Mouse (Mus musculus) embryonic facial prominence, embryonic 15.5 days (tissue): ENCODE measurements at regions not wholly inside any gene's neighbourhood (a gene's known extent, or its start where the extent isn't known, plus 50 kb on each side); places are given as distances from the start of the nearest gene placed in this dataset.

Experiments used
- ATAC-seq: fragments of 200-750 bp; cut with Nextera tagmentation; 2 replicates; pipeline ENCODE4 v1.8.0; 2017; ENCODE audit warnings: low read depth, moderate TSS enrichment; ENCODE audit not compliant: insufficient number of reproducible peaks, low FRiP score, low TSS enrichment
- H3K27ac ChIP-seq: fragments of 300-500 bp; sonication (generic); replicated peaks from 2 replicates; pipeline ENCODE4 v1.5.1; 2015; ENCODE audit warnings: mild to moderate bottlenecking, inconsistent platforms
- H3K27me3 ChIP-seq: fragments of 300-500 bp; sonication (generic); 2 replicates; pipeline ENCODE4 v1.6.1; 2015; ENCODE audit warnings: inconsistent platforms
- H3K36me3 ChIP-seq: fragments of 300-500 bp; sonication (generic); 2 replicates; pipeline ENCODE4 v1.6.1; 2015; ENCODE audit warnings: mild to moderate bottlenecking, inconsistent platforms
- H3K4me1 ChIP-seq: fragments of 300-500 bp; sonication (generic); 2 replicates; pipeline ENCODE4 v1.6.1; 2015; ENCODE audit warnings: inconsistent platforms
- H3K4me2 ChIP-seq: fragments of 300-500 bp; sonication (generic); replicated peaks from 2 replicates; pipeline ENCODE4 v1.6.1; 2015; ENCODE audit warnings: mild to moderate bottlenecking, inconsistent platforms
- H3K4me3 ChIP-seq: fragments of 300-500 bp; sonication (generic); replicated peaks from 2 replicates; pipeline ENCODE4 v1.5.1; 2015; ENCODE audit warnings: mild to moderate bottlenecking, inconsistent platforms
- H3K9ac ChIP-seq: fragments of 300-500 bp; sonication (generic); 2 replicates; pipeline ENCODE4 v1.6.1; 2015; ENCODE audit warnings: inconsistent platforms
- H3K9me3 ChIP-seq: fragments of 300-500 bp; sonication (generic); replicated peaks from 2 replicates; pipeline ENCODE4 v1.6.1; 2016; ENCODE audit warnings: inconsistent platforms
- WGBS: fragments of 180-500 bp; shearing (Covaris S2); methylation state at CpG from one replicate; pipeline ENCODE4 v1.1.7; 2015; 5-methylcytosine and 5-hydroxymethylcytosine counted together

GRCm38 (mm10) chr11:31810011-31810786, 61.8 kb upstream of the Cpeb4 start:
- no peaks in the 10 kb centered on the region for H3K9me3 ChIP-seq
- no peak overlapping the region for H3K4me2 ChIP-seq
- H3K4me3 ChIP-seq, result no peak overlapping the region
- no peak overlapping the region for H3K27ac ChIP-seq
- no peaks in the 10 kb centered on the region for H3K27me3 ChIP-seq
- peaks cover 7% of the 10 kb centered on the region; the same call in 1 of the 2 replicates for H3K4me1 ChIP-seq
- H3K9ac ChIP-seq, result no peak overlapping the region
- 49% methylated on average over 7 of the region's 7 CpGs for WGBS
- H3K36me3 ChIP-seq, result no peaks in the 10 kb centered on the region
- ATAC-seq, result no peak

DNA sequence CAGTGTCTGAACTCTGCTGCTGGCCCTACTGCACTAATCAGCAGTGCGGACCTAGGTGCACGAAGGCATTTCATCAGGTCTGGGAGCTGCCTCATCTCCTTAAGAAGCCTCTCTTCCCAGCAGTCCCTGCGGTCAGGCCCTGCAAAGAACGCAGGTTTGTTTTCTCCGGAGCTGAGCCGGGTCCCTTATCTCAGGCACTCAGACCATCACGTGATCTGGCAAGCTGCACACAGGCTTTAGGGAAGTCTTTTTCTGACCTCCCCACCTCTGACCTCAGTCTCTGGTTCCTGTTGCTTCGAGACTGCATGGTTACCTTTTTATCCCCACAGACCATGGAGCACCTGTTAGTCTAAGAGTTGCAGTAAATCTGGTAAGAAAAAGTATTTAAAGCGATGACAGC, 59.8 kb upstream of the Cpeb4 start:
- Histone ChIP-seq H3K27me3 (no peaks in the 10 kb centered on the region), H3K4me3 (no peak overlapping the region), H3K9me3 (no peaks in the 10 kb centered on the region), H3K36me3 (no peaks in the 10 kb centered on the region), H3K27ac (no peak overlapping the region), H3K4me2 (no peak overlapping the region), H3K4me1 (peaks cover 7% of the 10 kb centered on the region; the same call in 1 of the 2 replicates), H3K9ac (no peak overlapping the region)
- ATAC-seq, result no peak
- WGBS, result 73% methylated on average over 9 of the region's 9 CpGs

- H3K36me3 ChIP-seq, result no peaks in the 10 kb centered on the region
- H3K27me3 ChIP-seq, result no peaks in the 10 kb centered on the region
- H3K4me3 ChIP-seq, result no peak overlapping the region
- H3K4me1 ChIP-seq, result 0 out of 2 replicates have a peak, but pooled peaks cover 3% of the 10 kb centered on the region
- ATAC-seq, result no peak
- H3K27ac ChIP-seq, result no peak overlapping the region
- WGBS, result 69% methylated on average over 4 of the region's 4 CpGs
- no peaks in the 10 kb centered on the region for H3K9me3 ChIP-seq
- no peak overlapping the region for H3K4me2 ChIP-seq
- no peak overlapping the region for H3K9ac ChIP-seq
Measured at GRCm38 (mm10) chr11:31814616-31815015, 57.4 kb upstream of the Cpeb4 start.

DNA sequence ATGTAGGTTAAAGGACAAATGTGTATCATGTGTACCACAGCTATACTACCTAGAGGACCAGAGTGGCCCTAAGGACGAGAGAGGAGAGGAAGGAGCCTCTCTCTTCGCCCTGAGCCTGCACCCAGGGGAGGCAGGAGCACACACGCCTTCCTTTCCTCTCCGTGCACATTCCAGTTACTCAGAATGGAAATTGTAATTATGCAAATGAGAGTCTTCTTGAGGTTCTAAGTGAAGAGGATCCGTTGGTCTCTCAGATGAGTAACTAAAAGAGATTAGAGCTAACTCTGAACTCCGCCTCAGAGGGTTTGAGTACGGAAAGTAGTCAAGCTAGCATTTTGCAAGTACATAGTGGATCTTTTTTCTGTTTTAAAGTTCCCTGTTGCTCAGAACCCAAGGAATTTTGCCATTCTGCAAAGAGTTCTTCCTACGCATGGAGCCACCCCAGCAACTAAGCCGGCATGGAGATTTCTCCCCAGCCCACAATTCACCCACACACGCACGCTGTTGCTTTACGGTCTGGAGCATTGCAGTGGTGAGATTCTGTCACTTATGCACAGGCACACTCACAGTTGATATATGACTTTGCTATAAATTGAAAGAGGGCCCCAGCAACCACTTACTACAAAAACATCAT, 56.0 kb upstream of the Cpeb4 start:
- WGBS, result 68% methylated on average over 12 of the region's 12 CpGs
- no peaks in the 10 kb centered on the region for H3K27me3 ChIP-seq
- no peaks in the 10 kb centered on the region for H3K4me1 ChIP-seq
- ATAC-seq, result no peak
- no peak overlapping the region for H3K9ac ChIP-seq
- H3K4me2 ChIP-seq, result no peak overlapping the region
- H3K9me3 ChIP-seq, result no peaks in the 10 kb centered on the region
- no peak overlapping the region for H3K4me3 ChIP-seq
- H3K36me3 ChIP-seq, result no peaks in the 10 kb centered on the region
- H3K27ac ChIP-seq, result no peak overlapping the region

GRCm38 (mm10) chr11:31818032-31818431, 54.0 kb upstream of the Cpeb4 start:
- ATAC-seq, result no peak
- Histone ChIP-seq H3K4me1 (0 out of 2 replicates have a peak, but pooled peaks cover 3% of the 10 kb centered on the region), H3K4me3 (no peak overlapping the region), H3K27me3 (no peaks in the 10 kb centered on the region), H3K9me3 (no peaks in the 10 kb centered on the region), H3K4me2 (no peak overlapping the region), H3K9ac (no peak overlapping the region), H3K27ac (no peak overlapping the region), H3K36me3 (no peaks in the 10 kb centered on the region)
- 72% methylated on average over 7 of the region's 7 CpGs for WGBS

DNA sequence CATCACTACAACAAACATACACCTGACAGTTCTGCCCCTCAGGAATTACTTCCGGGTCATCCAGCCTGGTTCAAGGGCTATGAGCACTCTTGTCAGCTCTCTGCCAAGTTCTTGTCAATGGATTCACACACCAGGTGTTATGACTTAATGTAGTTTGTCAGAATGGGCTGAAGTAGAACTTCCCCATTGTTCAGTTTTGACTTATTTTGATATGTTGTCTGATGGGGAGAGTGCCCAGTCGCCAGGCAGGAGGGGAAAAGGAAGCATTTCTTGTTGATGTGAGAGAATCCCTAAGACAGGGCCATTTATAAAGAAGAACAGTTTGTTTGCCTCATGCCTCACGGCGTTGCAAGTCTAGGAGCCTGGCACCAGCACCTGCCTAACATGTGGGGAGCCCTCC, 52.0 kb upstream of the Cpeb4 start:
- Histone ChIP-seq H3K9ac (no peak overlapping the region), H3K9me3 (no peaks in the 10 kb centered on the region), H3K4me3 (no peak overlapping the region), H3K27ac (no peak overlapping the region), H3K27me3 (no peaks in the 10 kb centered on the region), H3K4me2 (no peak overlapping the region), H3K36me3 (no peaks in the 10 kb centered on the region), H3K4me1 (0 out of 2 replicates have a peak, but pooled peaks cover 3% of the 10 kb centered on the region)
- WGBS, result 86% methylated on average over 4 of the region's 4 CpGs
- no peak for ATAC-seq

DNA sequence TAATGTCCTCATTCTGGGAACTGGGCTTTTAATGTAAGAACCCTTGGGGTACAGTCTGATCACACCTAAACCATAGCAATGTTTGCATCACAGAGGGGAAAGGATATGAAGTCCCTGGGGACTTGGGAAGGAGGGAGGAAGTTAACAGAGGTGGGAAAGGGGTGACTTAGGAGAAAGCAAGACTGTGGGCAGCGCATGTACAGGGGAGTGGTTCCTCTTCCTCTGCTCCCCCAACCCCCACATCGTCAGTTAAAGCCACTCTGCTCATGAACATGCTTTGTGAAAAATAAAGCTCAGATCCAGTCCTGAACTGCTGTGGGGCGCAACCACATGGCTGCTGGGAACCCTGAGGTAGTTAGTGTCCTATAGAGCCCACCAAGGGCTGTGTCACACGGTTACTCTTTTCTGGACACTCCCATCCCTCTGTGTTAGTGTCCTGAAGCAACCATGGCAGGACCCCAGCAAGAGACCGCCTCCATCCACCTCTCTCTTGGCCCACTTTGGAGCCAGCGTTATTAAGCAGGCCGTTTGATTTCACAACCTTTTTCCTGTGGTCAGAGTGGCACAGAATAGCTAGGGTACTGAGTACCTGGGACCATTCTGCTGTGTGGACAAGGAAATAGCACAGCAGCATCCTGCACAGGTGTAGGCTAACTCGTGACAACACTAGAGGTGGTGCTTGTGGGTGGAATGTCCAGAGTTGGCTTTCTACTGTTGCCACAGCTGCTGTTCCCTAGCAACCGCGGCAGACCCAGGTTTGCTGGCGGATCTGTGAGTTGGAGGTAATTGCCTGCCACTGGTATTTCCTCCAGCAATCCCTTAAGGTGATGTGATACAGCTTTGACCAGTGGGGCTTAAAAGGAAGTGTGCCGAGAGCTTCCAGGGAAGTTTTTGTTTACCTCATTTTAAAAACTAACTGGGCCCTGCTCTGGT, 50.3 kb upstream of the Cpeb4 start:
- ATAC-seq, result no peak
- Histone ChIP-seq H3K9me3 (no peaks in the 10 kb centered on the region), H3K27ac (no peak overlapping the region), H3K9ac (no peak overlapping the region), H3K4me1 (0 out of 2 replicates have a peak, but pooled peaks cover 3% of the 10 kb centered on the region), H3K4me2 (no peak overlapping the region), H3K4me3 (no peak overlapping the region), H3K27me3 (no peaks in the 10 kb centered on the region), H3K36me3 (no peaks in the 10 kb centered on the region)
- WGBS, result 49% methylated on average over 12 of the region's 12 CpGs
